Comparison of ENCODE assay signal across 9 mouse cellular contexts in the genomic region with DNA sequence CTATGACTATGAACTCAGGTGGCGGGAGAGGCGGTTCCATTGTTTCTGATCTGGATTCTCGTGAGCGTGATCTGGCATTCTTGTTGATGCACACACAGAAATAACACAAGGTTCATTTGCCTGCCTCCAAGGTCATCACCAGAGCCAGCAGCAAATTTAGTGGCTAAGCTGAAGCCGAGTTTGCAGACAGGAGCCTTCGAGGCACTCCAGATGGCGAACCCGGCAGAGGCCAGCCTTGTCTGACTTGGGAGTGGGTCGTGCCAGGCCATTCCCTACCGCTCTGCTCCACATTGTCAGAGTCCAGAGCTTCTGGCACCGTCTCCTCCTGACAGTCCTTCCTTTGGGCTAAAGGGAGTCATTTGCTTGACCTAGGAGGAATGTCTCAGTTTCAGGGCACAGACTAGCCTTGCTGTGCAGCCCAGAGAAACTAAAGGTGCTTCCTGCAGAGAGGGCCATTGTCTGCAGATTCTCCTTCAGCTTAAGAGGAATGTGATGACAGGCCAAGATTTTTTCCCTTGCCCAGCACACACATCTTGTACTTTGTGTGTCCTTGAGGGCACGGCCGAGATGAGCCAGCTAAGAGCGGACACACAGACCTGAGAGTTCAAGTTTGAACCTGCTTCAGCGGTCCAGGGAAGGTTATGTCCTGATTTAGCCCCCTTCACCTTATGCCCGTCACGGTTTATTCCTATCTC. TPM values are rescaled to one million over a fixed set of nuclear protein-coding genes. Genes with fewer than 3 reads are reported as not detected.
DNase-seq lines count a peak whose midpoint lies in the region; ATAC-seq lines count a peak whose summit lies in the region.
"Had no signal": no experiment of that assay in that cellular context is flagged by ENCODE, and none has a peak within 500 bp of the region (broad histone marks: within the 10 kb centered on the region; RNA-seq: fewer than 3 reads in every experiment).

No protein-coding gene starts in this region.

- H3K9me3 ChIP-seq in hindbrain, embryonic 16.5 days (ENCODE audit: control insufficient read depth, low read length), result no peaks in the 10 kb centered on the region
- H3K9me3 ChIP-seq in liver, embryonic 12.5 days (replicated peaks), result no peaks in the 10 kb centered on the region
- H3K9me3 ChIP-seq: lung, embryonic 15.5 days had no signal

- H3K9ac ChIP-seq in hindbrain, embryonic 16.5 days (ENCODE audit: low read depth, low read length), result no peak overlapping the region
- no peak overlapping the region for H3K9ac ChIP-seq in liver, embryonic 12.5 days
- H3K9ac ChIP-seq: lung, embryonic 15.5 days had no signal

- H3K4me3 ChIP-seq in hindbrain, embryonic 16.5 days (ENCODE audit: low read length), result no peak overlapping the region
- H3K4me3 ChIP-seq in liver, embryonic 12.5 days, result no peak overlapping the region
- H3K4me3 ChIP-seq: lung, embryonic 15.5 days had no signal

- H3K4me1 ChIP-seq in hindbrain, embryonic 16.5 days (ENCODE audit: control insufficient read depth, insufficient read depth, low read depth, low read length), result peaks cover 15% of the 10 kb centered on the region
- no peaks in the 10 kb centered on the region for H3K4me1 ChIP-seq in liver, embryonic 12.5 days

- H3K36me3 ChIP-seq in hindbrain, embryonic 16.5 days (ENCODE audit: control insufficient read depth, insufficient read depth, low read length), result no peaks in the 10 kb centered on the region
- H3K36me3 ChIP-seq in liver, embryonic 12.5 days, result no peaks in the 10 kb centered on the region
- H3K36me3 ChIP-seq: lung, embryonic 15.5 days had no signal

- H3K27ac ChIP-seq in hindbrain, embryonic 16.5 days (ENCODE audit: low read depth, low read length), result 0 out of 2 replicates have a peak overlapping the region, but pooled peaks have one; percentile 8
- no peak overlapping the region for H3K27ac ChIP-seq in liver, embryonic 12.5 days
- H3K27ac ChIP-seq: lung, embryonic 15.5 days had no signal

- peak; percentile 70 for ATAC-seq in hindbrain, embryonic 16.5 days
- ATAC-seq in liver, embryonic 12.5 days, result no peak
- no peak for ATAC-seq in CD4-positive, CD25-positive, alpha-beta regulatory T cell, adult 4 months

- DNase-seq in ovary, adult 18-20 months (ENCODE audit: low spot score), result peak; percentile 32
- no peak for DNase-seq in ovary, postnatal 14 days (ENCODE audit: low spot score)
- DNase-seq in cerebellum, adult 8-10 months, result peak; percentile 33
- peak; percentile 50 for DNase-seq in testis, postnatal 10 days (ENCODE audit: low spot score)
- DNase-seq: thymus, postnatal 4 days had no signal

- 37% methylated on average over 17 of the region's 17 CpGs for WGBS in hindbrain, embryonic 16.5 days
- WGBS in liver, embryonic 12.5 days (ENCODE audit: insufficient replicate concordance), result 55% methylated on average over 17 of the region's 17 CpGs

- H3K4me2 ChIP-seq in hindbrain, embryonic 16.5 days (ENCODE audit: low read length), result 0 out of 2 replicates have a peak overlapping the region, but pooled peaks have one; percentile 19
- H3K4me2 ChIP-seq in liver, embryonic 12.5 days, result no peak overlapping the region
- H3K4me2 ChIP-seq: lung, embryonic 15.5 days had no signal

- no peaks in the 10 kb centered on the region for H3K27me3 ChIP-seq in hindbrain, embryonic 16.5 days (replicated peaks; ENCODE audit: control insufficient read depth, insufficient read depth, low read length)
- peaks cover 9% of the 10 kb centered on the region; the same call in 1 of the 2 replicates for H3K27me3 ChIP-seq in liver, embryonic 12.5 days (replicated peaks)
- H3K27me3 ChIP-seq: lung, embryonic 15.5 days had no signal

RNA-seq across cellular contexts. Expression of a gene that starts 20.2 kb away (rescaled TPM):
- polyA plus RNA-seq in hindbrain, embryonic 16.5 days (2015; fragmentation: Nextera tagmentation; extraction: Ambion mirVana), result 13.9 and 16.2 TPM in 2 replicates
- polyA plus RNA-seq in liver, embryonic 12.5 days (2016; fragmentation: Nextera tagmentation; extraction: Ambion mirVana), result not detected in 2 replicates
- not detected for polyA plus RNA-seq in CD4-positive, CD25-positive, alpha-beta regulatory T cell, adult 4 months (2017; shearing (Covaris generic))

RNA-seq across cellular contexts. Expression of a gene that starts 59.5 kb away (rescaled TPM):
- 74.2 and 75.0 TPM in 2 replicates for polyA plus RNA-seq in hindbrain, embryonic 16.5 days (2015; fragmentation: Nextera tagmentation; extraction: Ambion mirVana)
- 31.4 and 35.2 TPM in 2 replicates for polyA plus RNA-seq in liver, embryonic 12.5 days (2016; fragmentation: Nextera tagmentation; extraction: Ambion mirVana)
- 10 to 100 TPM; 58.8 to 62.8 TPM for polyA plus RNA-seq in CD4-positive, CD25-positive, alpha-beta regulatory T cell, adult 4 months (2017; shearing (Covaris generic))

Comparison
In these comparisons a context has a peak if more than half of its experiments do, and no peak if none do; other contexts are left out.
1. RNA of a gene that starts 20.2 kb away (polyA plus RNA-seq): 13.9 to 16.2 TPM in hindbrain, embryonic 16.5 days; not detected in CD4-positive, CD25-positive, alpha-beta regulatory T cell, adult 4 months and not detected in liver, embryonic 12.5 days; every median in the first group is over 10 times any median in the second.